8 mouse cellular contexts compared by ENCODE assay signal in the genomic region with DNA sequence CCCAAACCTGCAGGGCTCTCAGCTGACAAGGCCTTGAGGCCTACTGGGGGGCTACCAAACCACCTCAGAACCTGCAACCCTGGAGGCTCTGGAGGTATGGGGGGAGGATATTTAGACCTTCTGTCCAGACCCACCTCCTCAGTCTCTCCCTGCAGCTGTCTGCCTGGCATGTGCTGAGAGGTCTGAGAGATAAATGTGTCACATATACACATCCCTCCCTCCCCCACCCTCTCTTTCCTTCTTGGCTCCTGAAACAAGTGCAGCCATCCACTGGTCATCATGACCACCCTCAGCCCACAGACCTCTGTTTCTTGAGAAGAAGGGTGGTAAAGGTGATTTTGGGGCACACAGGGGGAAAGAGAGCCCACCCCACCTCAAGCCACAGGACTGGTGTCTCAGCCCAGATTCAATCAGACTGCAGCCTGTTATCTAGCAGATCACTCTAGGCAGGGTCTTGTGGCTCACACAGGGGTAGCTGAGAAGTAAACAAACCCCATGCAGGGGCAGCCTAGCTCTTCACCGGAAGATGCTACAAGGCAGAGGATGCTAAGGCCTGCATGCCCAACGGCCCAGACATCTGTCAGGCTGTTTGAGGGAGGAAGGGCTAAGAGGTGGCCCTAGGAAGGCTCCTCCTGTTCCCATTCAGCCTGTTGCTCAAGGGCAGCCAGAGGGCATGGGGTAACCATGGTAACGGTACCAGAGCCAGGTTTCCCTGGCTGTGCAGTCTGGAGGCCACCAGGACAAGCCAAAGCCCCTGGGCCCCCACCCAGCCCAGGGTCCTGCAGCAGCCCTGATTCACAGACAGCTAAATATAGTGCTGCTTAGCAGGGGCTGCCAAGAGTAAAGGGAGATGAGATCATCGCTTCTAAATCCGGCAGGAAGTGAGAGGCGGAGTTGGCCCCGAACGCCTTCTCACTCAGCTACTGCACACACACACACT. TPM values are rescaled to one million over a fixed set of nuclear protein-coding genes. Genes with fewer than 3 reads are reported as not detected.
DNase-seq lines count a peak whose midpoint lies in the region; ATAC-seq lines count a peak whose summit lies in the region.

No protein-coding gene starts in this region.

- peak; percentile 89 to 93 for DNase-seq in adrenal gland, adult (ENCODE audit: inconsistent age in 2 of 2, low spot score in 1 of 2)
- DNase-seq in gastrocnemius, adult 8-10 months (ENCODE audit: low spot score in 2 of 2) = peak; percentile 76 to 87
- peak; percentile 74 to 83 for DNase-seq in layer of hippocampus, postnatal 36 days
- peak; percentile 93 for DNase-seq in lung, postnatal 10 days
- DNase-seq in ovary, postnatal 14 days (ENCODE audit: low spot score) = peak; percentile 56
- DNase-seq in thymus, postnatal 36 days = peak; percentile 63 to 75

- no peaks in the 10 kb centered on the region for H3K27me3 ChIP-seq in hindbrain, embryonic 16.5 days (replicated peaks; ENCODE audit: control insufficient read depth, insufficient read depth, low read length)

- peak overlapping the region; percentile 77 for H3K27ac ChIP-seq in hindbrain, embryonic 16.5 days (ENCODE audit: low read depth, low read length)

- H3K9me3 ChIP-seq in hindbrain, embryonic 16.5 days (ENCODE audit: control insufficient read depth, low read length) = no peaks in the 10 kb centered on the region

- no peaks in the 10 kb centered on the region for H3K36me3 ChIP-seq in hindbrain, embryonic 16.5 days (ENCODE audit: control insufficient read depth, insufficient read depth, low read length)

- peak; percentile 59 for ATAC-seq in common myeloid progenitor, adult 5-6 weeks (replicated peaks; ENCODE audit: low read depth, poor library complexity, severe bottlenecking)
- ATAC-seq in hindbrain, embryonic 16.5 days = peak; percentile 94

- peaks cover 14% of the 10 kb centered on the region for H3K4me1 ChIP-seq in hindbrain, embryonic 16.5 days (ENCODE audit: control insufficient read depth, insufficient read depth, low read depth, low read length)

- H3K9ac ChIP-seq in hindbrain, embryonic 16.5 days (ENCODE audit: low read depth, low read length) = peak overlapping the region; percentile 30; the same call in 1 of the 2 replicates

- 10% methylated on average over 8 of the region's 8 CpGs for WGBS in hindbrain, embryonic 16.5 days

- no peak overlapping the region; the same call in 1 of the 2 replicates for H3K4me2 ChIP-seq in hindbrain, embryonic 16.5 days (ENCODE audit: low read length)

- H3K4me3 ChIP-seq in hindbrain, embryonic 16.5 days (ENCODE audit: low read length) = no peak overlapping the region

RNA-seq across cellular contexts. Expression of gene Ykt6, which starts 44.6 kb away (rescaled TPM):
- 32.8 and 33.6 TPM in 2 replicates for total RNA-seq in common myeloid progenitor, adult 5-6 weeks (2017)
- 10 to 100 TPM; 40.4 to 47.2 (median 42.3) TPM for total RNA-seq in gastrocnemius, adult 8-10 months (2022)
- polyA plus RNA-seq in hindbrain, embryonic 16.5 days (2015; fragmentation: Nextera tagmentation; extraction: Ambion mirVana) = 98.9 and 99.7 TPM in 2 replicates
- 10 to 100 TPM; 68.2 to 73.2 TPM for total RNA-seq in layer of hippocampus, postnatal 36 days (2021)

RNA-seq across cellular contexts. Expression of gene Gck, which starts 50.2 kb away (rescaled TPM):
- total RNA-seq in common myeloid progenitor, adult 5-6 weeks (2017) = not detected in 2 replicates
- 1 to 10 TPM; 1.5 to 5.7 (median 3.0) TPM for total RNA-seq in gastrocnemius, adult 8-10 months (2022)
- 5.7 and 6.6 TPM in 2 replicates for polyA plus RNA-seq in hindbrain, embryonic 16.5 days (2015; fragmentation: Nextera tagmentation; extraction: Ambion mirVana)
- 1 to 10 TPM; 2.4 to 3.7 TPM for total RNA-seq in layer of hippocampus, postnatal 36 days (2021)
